Mouse (Mus musculus) brown adipose tissue, adult 24 weeks (tissue): Measurements from ENCODE around the gene Zc3h15. TPM values are rescaled to one million over a fixed set of nuclear protein-coding genes. Genes with fewer than 3 reads are reported as not detected.
"Not testable (repeated sequence)": the region's sequence is repeated elsewhere in the genome, so short reads cannot be mapped to it uniquely, and the experiment has no call there.

ENCODE experiments used
- H3K27ac ChIP-seq: fragments of 200-500 bp; replicated peaks from 2 replicates; pipeline ENCODE4 v1.5.1; 2012; ENCODE audit warnings: low read depth, mild to moderate bottlenecking, low read length
- H3K4me1 ChIP-seq: fragments of 200-500 bp; 2 replicates; pipeline ENCODE4 v1.6.1; 2012; ENCODE audit warnings: low read length, mixed read lengths; ENCODE audit not compliant: control insufficient read depth, insufficient read depth, insufficient read length
- H3K4me3 ChIP-seq: fragments of 200-500 bp; 2 replicates; pipeline ENCODE4 v1.5.1; 2012; ENCODE audit warnings: low read depth, mild to moderate bottlenecking, low read length, moderate library complexity; ENCODE audit not compliant: insufficient read depth
- polyA plus RNA-seq: library from polyadenylated mRNA; stranded (reverse); fragments of >200 nt; gene quantifications from 2 replicates; pipeline ENCODE4 v1.2.4, GENCODE M21; 2012; ENCODE audit not compliant: missing spikeins, insufficient read depth, insufficient read length

The Zc3h15 gene
- polyA plus RNA-seq, 1 experiment, result 73.0 TPM

- H3K27ac ChIP-seq, result no peak overlapping the region
- no peaks in the 10 kb centered on the region for H3K4me1 ChIP-seq
- H3K4me3 ChIP-seq, result no peak overlapping the region
Measured at GRCm38 (mm10) chr2:83684691-83685090, 40.5 kb downstream of the Zc3h15 start.

- Histone ChIP-seq H3K4me1 (no peaks in the 10 kb centered on the region), H3K27ac (no peak overlapping the region), H3K4me3 (no peak overlapping the region)
Measured at GRCm38 (mm10) chr2:83690372-83690771, 46.1 kb downstream of the Zc3h15 start.

GRCm38 (mm10) chr2:83692651-83693545, 48.7 kb downstream of the Zc3h15 start:
- Histone ChIP-seq H3K4me3 (no peak overlapping the region), H3K27ac (no peak overlapping the region), H3K4me1 (no peaks in the 10 kb centered on the region)

- H3K4me1 ChIP-seq, result no peaks in the 10 kb centered on the region
- no peak overlapping the region for H3K4me3 ChIP-seq
- H3K27ac ChIP-seq, result no peak overlapping the region
Measured at GRCm38 (mm10) chr2:83694061-83694460, 49.8 kb downstream of the Zc3h15 start.

GRCm38 (mm10) chr2:83695345-83696247, 51.4 kb downstream of the Zc3h15 start:
- H3K4me3 ChIP-seq, result no peak overlapping the region
- no peaks in the 10 kb centered on the region for H3K4me1 ChIP-seq
- H3K27ac ChIP-seq, result no peak overlapping the region

- Histone ChIP-seq H3K4me1 (no peaks in the 10 kb centered on the region), H3K4me3 (no peak overlapping the region), H3K27ac (no peak overlapping the region)
Measured at GRCm38 (mm10) chr2:83698484-83698883, 54.2 kb downstream of the Zc3h15 start.

GRCm38 (mm10) chr2:83699324-83699723, 55.1 kb downstream of the Zc3h15 start:
- Histone ChIP-seq H3K4me3 (no peak overlapping the region), H3K27ac (no peak overlapping the region), H3K4me1 (no peaks in the 10 kb centered on the region)

GRCm38 (mm10) chr2:83700667-83701066, 56.4 kb downstream of the Zc3h15 start:
- Histone ChIP-seq H3K4me1 (no peaks in the 10 kb centered on the region), H3K4me3 (no peak overlapping the region), H3K27ac (no peak overlapping the region)

- no peak overlapping the region for H3K27ac ChIP-seq
- H3K4me1 ChIP-seq, result no peaks in the 10 kb centered on the region
- no peak overlapping the region for H3K4me3 ChIP-seq
Measured at GRCm38 (mm10) chr2:83702411-83702810, 58.2 kb downstream of the Zc3h15 start.

- Histone ChIP-seq H3K4me1 (no peaks in the 10 kb centered on the region), H3K4me3 (no peak overlapping the region), H3K27ac (no peak overlapping the region)
Measured at GRCm38 (mm10) chr2:83705580-83706158, 61.4 kb downstream of the Zc3h15 start.

- Histone ChIP-seq H3K4me3 (no peak overlapping the region), H3K27ac (no peak overlapping the region), H3K4me1 (no peaks in the 10 kb centered on the region)
Measured at GRCm38 (mm10) chr2:83709896-83710524, 65.8 kb downstream of the Zc3h15 start.

GRCm38 (mm10) chr2:83713281-83713680, 69.0 kb downstream of the Zc3h15 start:
- not testable (repeated sequence) for H3K4me3 ChIP-seq, H3K4me1 ChIP-seq, H3K27ac ChIP-seq

GRCm38 (mm10) chr2:83713946-83714345, 69.7 kb downstream of the Zc3h15 start:
- Histone ChIP-seq H3K4me3 (no peak overlapping the region), H3K4me1 (no peaks in the 10 kb centered on the region), H3K27ac (no peak overlapping the region)
